Mouse (Mus musculus): ENCODE data around the gene Il5ra.

DNA sequence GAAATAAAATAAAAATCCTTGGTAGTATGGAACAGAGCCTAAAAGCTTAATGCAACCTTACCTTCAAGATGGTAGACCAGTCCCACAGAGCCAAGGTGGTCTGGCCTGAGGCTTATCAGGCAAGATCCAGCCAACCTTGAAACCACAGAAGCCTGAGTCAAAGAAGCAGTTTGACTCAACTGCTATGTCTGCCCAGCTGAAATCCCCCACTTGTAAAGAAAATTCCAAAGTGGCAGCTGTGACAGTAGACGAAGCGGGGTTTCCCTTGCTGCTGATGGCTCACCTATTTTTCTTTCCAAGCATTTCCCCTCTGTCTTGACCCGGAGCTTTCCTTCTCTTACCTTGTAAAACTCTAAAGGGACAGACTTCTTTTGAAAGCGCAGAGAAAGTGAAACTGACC is 23.2 kb downstream of the Il5ra start:
- no peak for TF ChIP-seq POLR2A (IDR thresholded peaks at IDR 0.05; ENCODE audit: borderline replicate concordance, extremely low read depth, low read depth, low read length)
- TF ChIP-seq CTCF (IDR thresholded peaks at IDR 0.05; ENCODE audit: insufficient read depth, low read length): no peak
